Mouse (Mus musculus): Measurements from ENCODE around the gene Snapc3.

DNA sequence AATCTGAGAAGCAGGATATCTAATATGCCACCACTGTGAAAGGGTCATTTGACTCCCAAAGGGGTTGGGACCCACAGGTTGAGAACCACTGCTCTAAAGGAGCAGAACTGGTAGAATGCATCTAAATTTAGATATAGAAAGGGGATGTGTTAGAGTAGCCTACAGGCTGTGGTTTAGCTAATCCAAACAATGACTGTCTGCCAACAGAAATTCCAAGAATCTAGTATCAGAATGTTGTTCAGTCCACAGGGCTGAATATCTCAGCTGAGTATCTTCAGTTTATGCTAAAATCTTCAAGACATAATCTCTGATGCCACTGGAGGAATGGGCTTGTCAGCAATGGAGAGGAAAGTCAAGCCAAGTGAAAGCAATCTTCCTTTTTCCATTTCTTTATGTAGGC lies 38.5 kb upstream of the Snapc3 start:
- TF ChIP-seq CTCF (IDR thresholded peaks at IDR 0.05; ENCODE audit: control insufficient read depth, insufficient read depth, low read length) (no peak), POLR2A (IDR thresholded peaks at IDR 0.05; ENCODE audit: borderline replicate concordance, control insufficient read depth, low read depth, low read length) (no peak)

All from bone marrow, adult 2 months (tissue).